Mouse (Mus musculus) c-Kit-positive CD71-negative TER-119-negative erythroid progenitor cells, embryonic 14.5 days (primary cell): ENCODE measurements around the gene Mrgbp.

Experiments used
- DNase-seq: peaks from one replicate; pipeline ENCODE4 v3.0.0-alpha.2; 2013; ENCODE audit warnings: low read depth

Gene Mrgbp

DNA sequence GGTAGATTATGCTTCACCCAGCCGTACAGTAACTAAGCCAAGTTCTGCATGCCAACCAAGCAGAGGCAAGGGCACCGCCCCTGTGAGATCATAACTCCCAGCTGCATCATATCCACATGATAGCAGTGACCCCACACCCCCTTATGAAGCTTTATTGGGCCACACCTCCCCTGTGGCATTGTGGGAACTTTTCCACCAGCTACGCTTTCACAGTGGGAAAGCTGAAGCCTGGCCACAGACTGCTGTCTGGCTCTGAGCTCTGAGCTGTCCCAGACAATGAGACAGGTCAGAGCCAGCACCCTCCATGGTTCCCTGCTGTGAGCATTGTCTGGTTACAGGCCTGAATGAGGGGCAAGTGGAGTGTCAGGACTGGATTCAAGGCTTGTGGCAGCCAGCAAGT lies at the start of gene Mrgbp:
Gene Mrgbp, plus strand, starts transcription at position 303 of the 400 bp plus-strand sequence.
- DNase-seq = no peak

DNA sequence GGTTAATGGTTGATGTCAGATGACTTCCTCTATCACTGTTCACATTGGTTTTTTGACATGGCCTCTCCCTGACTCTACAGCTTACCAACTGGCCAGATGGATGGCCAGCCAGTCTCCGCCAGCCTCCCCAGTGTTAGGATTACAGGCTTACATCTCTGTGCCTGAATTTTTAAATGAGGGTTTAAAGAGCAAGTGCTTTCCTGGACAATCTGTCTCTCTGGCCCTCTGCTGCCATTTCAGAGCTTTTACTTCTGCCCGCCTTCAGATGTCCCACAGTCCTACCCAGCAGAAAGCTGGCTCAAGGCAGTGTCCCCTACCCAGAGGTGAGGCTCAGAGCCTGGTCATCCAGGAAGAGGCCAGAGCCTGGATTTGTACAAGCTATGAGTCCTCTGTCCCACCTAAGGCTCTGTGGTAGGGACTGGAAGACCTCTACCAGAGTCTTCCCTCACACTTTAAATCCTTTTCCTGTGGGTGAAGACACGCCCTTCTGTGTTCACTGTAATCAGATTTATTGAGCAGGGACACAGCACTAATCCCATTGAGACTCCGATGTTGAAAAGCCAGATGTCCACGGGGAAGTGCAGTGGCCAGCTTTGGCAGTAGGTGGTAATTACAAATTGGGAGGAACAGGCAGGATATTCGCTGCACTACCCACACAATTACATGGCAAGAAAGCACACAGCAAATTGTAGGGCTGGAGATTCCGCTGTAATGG lies 49.3 kb upstream of the Mrgbp start:
- no peak for DNase-seq

DNA sequence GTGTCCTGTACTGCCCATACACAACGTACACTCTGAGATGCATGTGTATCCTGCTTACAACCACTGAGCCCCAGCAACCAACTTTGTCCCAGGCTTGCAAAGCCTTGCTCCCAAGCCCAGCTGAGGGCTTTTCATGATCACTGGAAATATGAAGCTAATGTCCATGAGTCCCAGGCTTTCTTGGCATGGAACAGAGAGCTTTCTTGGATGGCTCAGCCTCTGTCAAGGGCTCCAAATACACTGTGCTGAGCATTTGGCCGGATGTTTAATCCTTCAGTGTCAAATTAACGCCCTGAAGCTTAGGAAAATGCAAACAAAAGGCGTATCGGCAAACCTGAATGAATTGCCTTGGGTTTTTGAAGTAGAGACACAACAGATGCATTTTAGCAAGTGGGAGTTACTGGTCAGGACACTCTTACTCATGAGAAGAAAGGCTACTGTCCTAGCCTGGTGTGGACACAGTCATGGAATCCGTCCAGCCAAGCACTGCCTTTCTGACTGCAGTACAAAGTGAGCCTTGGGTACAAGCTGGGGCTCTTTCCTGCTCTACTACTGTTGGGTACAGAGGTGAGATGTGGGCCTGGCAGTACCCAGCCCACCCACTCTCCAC lies 48.6 kb upstream of the Mrgbp start:
- no peak for DNase-seq

DNA sequence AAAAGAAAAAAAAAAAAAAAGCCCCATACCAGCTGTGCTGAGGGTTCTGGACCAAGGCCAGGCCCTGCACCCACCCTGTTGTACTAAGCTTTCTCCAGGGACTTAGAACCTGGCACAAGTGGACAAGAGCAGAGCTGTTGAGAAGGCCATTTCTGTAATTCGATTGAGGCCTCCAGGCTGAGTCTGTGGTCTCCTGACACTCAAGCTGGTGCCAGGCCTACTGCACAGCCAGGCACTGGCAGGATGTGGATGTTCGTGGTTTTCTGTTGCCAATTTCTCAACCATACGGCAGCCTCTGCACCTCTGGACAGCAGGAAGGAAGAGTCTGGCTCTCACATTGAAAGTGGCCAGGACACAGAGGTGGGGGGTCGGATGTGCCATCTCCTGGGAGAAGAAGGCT lies 47.9 kb upstream of the Mrgbp start:
- DNase-seq = no peak

DNA sequence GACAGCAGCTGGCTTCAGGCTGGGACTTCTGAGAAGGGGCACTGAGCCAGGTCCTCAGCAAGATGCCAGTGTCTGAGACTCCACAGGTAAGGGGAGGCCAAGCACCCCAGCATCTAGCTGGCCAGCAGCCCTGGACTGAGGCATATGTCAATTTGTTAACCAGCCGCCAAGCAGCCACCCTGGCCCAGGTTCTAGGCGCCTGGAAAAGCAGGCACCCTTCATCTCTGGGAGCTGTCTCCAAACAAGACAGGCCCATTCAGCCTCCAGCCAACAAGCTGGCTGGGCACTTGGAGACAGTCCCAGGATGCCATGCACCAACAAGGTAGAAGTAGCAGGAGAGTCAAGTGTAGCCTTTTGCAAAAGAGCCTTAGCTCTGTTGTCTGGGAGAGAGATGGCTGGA lies 37.4 kb upstream of the Mrgbp start:
- DNase-seq = no peak

DNA sequence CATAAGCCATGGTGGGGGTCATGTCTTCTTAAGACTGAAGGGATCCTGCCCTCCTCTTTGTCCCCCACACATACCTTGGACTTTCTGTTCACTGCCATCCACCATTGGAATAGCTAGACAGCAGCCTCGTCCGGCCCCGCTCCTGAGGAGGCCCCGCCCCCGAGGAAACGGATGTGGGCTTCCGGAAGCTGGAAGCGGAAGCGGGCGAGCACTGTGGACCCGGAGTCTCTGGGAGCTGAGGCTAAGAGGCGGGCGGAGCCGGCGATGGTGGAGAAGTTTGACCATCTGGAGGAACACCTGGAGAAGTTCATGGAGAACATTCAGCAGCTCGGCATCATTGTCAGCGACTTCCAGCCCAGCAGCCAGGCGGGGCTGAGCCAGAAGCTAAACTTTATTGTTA lies 36.1 kb upstream of the Mrgbp start:
- DNase-seq = no peak

DNA sequence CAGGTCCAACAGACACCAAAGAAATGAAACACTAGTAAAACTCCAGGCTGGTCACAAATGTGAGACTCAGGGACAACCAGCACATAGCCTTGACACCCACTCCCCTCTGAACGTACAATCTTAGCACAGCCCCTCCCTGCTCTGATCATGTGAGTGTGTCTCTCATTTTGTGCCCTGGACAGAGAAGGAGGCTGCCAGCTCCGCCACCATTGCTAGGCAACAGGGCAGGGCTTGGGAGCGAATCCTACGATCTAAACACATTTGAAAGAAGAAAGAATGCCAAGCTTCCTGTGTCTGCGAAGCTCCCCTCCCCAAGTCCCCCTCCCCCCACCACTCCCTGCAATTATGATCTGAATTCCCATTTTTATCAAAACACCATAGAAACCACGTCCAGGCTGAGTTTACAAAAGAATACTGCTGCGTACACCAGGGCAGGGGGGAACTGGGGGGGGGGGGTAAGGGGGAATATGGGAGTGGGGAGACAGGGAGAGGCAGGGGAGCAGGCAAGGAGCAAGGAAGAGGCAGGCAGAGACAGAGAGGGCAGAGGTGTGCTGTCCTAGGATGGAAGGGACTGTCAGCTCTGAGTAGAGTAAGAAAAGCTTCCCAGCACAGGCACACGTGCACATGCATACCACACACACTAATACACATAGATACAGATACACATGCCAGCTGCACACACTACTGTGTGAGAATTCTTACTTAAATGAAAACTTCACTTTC lies 33.6 kb upstream of the Mrgbp start:
- no peak for DNase-seq

DNA sequence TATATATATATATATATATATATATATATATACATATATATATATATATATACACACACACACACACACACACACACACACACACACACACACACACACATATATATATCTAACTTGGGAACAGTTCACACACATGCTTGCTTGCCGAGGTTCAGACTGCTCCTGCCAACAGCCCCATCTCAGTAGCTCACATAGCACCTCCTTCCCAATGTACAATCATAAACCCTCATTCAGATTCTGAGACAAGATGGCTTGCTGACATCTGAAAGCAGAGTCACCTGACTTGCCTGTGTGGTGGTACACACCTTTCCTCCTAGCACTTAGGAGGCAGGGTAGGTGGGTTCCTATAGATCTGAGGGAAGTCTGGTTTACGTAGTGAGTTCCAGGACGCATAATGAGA lies 28.8 kb upstream of the Mrgbp start:
- DNase-seq = no peak

DNA sequence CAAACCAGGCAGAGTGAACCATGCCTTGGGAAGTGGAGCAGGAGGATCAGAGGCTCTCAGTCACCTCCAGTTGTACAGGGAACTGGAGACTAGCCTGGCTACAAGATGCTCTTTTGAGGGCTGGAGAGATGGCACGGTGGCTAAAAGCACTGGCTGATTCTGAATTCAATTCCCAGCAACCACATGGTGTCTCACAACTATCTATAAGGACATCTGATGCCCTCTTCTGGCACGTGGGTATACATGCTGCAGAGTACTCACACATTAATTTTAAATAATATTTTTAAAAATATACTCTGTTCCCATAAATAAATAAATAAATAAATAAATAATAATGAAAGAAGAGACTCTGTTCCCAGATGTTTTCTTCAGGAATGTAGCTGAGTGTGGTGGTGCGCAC lies 25.9 kb upstream of the Mrgbp start:
- DNase-seq = no peak

DNA sequence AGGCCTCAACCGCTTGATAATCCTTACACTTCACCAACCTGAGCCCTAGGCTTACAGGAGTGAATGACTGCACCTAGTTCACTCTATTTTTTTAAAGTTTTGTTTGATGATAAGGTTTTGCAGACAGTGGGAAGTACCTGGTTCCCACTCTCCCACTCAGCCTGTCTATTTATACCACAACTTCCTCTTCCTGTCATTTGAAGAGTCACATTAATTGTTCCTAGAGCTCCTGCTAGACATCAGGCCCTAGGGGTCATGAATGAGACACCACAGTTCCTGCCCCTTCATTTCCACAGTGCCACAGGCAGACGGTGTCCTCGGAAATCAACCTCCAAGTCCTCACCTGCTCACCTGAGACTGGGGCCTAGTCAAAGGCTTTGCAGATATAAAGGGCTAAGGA lies 24.6 kb upstream of the Mrgbp start:
- no peak for DNase-seq

DNA sequence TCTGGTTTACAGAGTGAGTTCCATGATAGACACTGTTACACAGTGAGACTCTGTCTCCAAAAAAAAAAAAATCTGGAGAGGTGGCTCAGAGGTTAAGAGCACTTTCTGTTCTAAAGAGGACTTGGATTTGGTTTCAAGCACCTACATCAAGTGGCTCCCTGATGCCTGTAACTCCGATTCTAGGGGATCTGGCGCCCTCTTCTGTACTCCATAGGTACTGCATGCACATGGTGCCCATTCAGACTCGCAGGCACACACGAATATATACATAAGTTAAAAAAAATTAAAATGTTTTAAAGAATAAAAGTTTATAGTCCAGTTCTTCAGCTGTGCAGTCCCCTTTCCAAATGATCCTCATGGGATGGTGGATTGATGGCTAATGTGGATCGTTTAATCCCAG lies 20.9 kb upstream of the Mrgbp start:
- DNase-seq = peak; percentile 17

DNA sequence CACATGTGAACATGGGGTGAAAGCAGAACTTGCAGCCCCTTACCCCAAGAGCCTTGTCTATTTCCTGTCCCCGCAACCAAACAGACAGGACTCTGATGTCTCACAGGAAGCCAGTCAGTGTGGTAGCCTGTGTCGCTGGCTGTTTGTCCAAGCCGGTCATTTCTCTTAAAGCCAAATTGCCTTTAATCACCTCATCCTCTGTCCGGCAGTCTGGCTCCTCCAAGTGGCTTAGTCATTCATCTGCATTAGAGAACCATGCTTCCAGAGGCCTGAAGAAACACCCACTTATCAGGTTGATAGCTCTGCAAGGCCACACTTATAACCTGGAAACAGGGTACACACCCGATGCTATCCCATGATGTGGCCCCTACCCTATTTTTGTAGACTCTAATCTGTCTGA lies 19.0 kb upstream of the Mrgbp start:
- no peak for DNase-seq

DNA sequence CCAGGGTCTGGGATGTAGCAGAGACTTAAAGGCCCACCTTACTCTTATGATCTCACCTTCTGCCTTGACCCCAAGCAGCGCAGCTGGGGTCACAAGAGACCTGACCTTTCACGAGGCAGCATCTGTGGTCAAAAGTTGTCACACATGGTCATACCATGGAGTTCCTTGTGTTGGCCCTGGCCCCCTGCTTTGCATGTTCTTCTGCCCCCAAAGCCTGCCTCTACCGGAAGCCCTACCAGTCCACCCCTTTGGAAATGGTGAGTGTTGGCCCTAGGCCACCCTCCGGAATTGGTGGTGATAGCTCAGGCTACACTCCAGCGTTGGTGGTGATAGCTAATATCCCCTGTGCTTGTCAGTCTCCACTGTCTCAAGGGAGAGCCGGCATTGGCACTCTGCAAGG lies 17.8 kb upstream of the Mrgbp start:
- DNase-seq = no peak

DNA sequence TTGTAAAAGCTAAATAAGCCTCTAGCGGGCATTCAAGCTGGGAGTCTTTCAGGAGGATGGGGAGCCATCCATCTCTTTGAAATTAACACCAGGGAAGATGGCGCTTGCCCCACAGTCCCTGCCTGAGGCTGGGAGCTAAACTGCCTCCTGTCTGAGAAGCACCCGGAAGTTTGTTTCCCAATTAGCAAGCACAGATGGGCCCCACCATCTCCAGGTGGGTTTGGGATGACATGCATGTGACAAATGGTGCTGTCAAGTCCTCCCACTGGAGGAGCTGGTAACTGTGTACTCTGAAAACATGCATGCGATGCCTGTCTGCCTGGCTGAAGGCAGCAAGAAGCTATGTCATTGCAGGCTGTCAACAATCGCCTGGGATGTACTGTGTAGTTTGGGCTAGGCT lies 17.3 kb upstream of the Mrgbp start:
- no peak for DNase-seq

DNA sequence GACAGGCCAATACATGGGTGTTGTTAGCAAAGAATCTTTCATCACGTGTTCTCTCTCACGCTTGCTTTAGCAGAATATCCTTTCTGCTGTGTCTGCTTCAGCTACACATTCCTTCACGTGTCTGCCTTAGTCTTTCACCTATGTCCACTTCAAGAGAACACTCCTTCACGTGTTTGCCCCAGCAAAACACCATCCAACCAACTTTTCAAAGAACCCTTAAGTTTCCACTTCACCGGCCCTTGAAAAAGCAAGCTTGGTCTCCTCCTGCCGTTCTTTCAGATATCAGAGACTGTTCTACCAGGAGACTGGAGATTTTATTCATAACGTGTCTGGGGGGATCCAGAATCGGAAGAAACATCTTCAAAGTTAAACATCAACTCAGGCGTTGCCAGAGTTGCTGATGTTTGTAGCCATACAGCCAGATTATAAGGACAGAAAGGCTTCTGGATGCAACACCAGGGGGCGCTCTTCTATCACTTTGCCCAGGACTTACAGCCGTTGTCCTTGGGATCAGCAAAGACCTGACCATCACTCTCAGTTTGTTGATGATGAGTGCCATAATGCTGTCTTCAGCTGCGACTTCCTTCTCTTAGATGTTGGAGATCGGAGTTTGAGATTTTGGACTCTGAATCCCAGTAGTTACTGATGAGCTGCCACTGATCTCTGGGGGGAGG lies 14.7 kb upstream of the Mrgbp start:
- peak; percentile 67 for DNase-seq

DNA sequence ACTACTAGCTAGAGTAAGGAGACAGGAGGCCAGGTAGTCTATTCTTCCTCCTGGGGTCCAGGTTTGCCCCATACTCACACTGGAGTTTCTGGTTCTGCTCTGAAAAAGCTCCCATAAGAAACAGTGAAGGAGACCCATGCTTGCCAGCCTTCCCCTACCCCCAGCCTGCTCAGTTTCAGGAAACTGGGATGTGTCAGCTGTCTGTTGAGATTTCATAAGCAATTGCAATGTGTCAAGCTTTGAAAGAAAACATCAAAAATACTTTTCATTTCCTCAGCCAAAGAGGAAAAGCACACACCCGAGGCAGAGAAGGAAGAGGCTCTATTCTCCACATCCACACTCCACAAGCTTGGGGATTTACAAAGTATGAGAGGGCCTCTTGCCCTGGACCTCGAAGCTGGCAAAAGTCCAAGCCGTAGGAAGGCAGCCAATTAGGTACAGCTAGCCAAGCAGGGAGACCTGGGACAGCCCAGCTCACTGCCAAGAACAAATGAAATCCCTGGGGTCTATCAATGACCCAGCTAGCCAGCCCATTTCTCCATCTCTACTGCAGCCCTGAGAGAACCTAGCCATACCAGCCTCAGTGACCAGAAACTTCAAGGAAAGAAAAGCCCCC lies 12.0 kb upstream of the Mrgbp start:
- DNase-seq = no peak

DNA sequence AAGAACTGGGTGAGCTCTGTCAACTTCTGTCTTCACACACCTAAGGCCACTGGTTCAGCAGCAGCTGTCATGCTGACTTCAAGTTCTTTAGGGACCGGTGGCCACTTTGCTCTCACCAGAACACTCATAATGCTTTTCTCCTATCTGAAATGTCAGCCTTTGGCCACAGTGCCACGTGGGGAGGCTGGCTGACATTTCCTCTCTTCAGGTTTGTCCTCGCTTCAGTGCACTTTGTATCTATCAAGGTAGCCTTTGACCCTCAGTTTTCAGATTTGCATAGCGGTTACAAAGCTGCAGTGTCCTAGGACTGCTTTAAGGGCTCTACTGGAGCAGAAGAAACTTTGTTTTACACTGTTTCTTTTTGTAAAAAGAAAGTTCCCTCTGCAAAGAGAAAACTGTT lies 4.6 kb upstream of the Mrgbp start:
- no peak for DNase-seq

DNA sequence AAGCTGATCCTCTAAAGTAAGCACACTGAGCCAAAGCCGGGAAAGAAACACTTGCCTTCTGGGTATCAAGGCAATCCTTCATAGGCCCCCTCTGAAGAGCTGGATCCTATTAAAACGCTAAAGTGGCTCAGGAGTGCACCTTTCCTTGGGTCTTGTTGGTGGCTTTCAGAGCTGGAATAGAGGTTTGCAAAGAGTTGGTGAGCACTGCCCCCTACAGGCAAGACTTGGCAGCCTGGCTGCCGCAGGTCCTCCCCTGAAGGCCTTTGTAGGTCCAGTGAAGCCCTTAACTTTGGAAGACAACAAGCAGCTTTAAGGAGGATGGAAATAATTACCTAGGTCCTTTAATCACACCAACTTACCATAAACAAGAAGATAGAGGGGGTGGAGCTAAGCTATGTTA lies 2.4 kb upstream of the Mrgbp start:
- peak; percentile 53 for DNase-seq

DNA sequence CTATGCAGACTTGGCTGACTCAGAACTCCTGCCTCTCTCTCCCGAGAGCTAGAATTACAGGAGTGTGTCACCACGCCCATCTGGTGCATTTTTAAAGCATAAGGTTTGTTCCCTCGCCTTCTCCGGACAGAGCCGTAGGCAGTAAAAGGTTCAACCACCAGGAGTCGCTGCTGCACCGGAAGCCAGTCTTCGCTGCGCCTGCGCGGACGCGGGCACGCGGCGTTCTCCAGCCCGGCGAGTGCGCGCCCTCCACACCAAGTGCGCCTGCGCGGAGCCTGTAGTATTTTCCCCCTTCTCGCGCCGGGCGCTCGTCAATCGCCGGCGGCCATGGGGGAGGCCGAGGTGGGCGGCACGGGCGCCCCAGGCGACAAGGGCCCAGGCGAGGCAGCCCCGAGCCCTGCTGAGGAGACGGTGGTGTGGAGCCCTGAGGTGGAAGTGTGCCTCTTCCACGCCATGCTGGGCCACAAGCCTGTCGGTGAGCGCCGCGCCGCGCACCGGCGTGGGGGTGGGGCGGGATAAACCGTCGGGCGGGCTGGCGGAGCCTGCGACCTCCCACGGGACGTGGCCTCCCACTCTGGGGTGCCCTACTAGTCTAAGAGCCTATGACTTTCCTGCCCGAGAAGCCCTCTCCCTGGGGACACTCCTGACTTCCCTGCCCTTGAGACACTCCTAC lies 1.5 kb downstream of the Mrgbp start:
- DNase-seq = peak; percentile 88

DNA sequence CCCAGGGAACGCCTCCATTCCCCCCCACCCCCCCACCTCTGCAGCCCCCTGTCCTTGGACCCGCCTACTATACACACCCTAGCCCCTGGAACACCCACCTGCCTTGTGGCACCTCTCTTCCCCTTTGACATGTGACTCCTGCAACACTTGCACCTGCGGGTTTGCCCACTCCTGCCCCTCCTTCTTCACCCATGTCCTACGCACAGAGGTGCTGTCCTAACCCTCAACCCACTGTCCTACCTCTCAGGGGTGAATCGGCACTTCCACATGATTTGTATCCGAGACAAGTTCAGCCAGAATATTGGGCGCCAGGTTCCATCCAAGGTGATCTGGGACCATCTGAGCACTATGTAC lies 2.0 kb downstream of the Mrgbp start:
- no peak for DNase-seq

DNA sequence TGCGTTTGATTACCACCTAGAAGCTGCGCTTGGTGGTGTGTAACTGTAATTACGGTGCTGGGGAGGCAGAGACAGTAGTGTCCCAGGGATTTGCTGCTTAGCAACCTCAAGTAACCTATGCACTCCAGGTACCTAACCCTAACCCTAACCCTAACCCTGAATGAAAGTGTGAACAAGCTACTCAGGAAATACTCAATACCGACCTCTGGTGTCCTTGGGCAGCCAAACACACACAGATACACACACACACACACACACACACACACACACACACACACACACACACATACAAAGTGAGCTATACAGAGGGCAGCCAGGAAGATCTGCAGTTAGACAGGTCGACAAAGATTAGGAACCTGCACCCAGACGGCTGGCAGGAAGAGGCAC lies 7.6 kb downstream of the Mrgbp start:
- peak; percentile 10 for DNase-seq
